Mouse (Mus musculus): ENCODE measurements around the gene Cisd1. TPM values are rescaled to one million over a fixed set of nuclear protein-coding genes. Genes with fewer than 3 reads are reported as not detected.

The Cisd1 gene
- polyA plus RNA-seq, 1 experiment from 2014 or later: 93.0 TPM

GRCm38 (mm10) chr10:71332859-71333258, 11.9 kb downstream of the Cisd1 start:
- no peak overlapping the region for H3K4me3 ChIP-seq

GRCm38 (mm10) chr10:71332376-71332775, 12.4 kb downstream of the Cisd1 start:
- 85% methylated on average over 4 of the region's 4 CpGs for WGBS
- Histone ChIP-seq H3K9me3 (no peaks in the 10 kb centered on the region), H3K36me3 (peaks cover 21% of the 10 kb centered on the region; the same call in 1 of the 2 replicates)

More at GRCm38 (mm10) chr10:71332859-71333258, 11.9 kb downstream of the Cisd1 start:
- Histone ChIP-seq H3K9ac (no peak overlapping the region), H3K4me2 (no peak overlapping the region), H3K4me1 (no peaks in the 10 kb centered on the region), H3K27me3 (no peaks in the 10 kb centered on the region), H3K36me3 (peaks cover 21% of the 10 kb centered on the region; the same call in 1 of the 2 replicates), H3K27ac (no peak overlapping the region), H3K9me3 (no peaks in the 10 kb centered on the region)
- ATAC-seq (ENCODE audit: borderline replicate concordance, extremely low read depth, low FRiP score, low TSS enrichment): no peak
- WGBS: 94% methylated on average over 9 of the region's 9 CpGs

GRCm38 (mm10) chr10:71331908-71332307, 12.8 kb downstream of the Cisd1 start:
- no peak overlapping the region for H3K4me2 ChIP-seq
- peaks cover 21% of the 10 kb centered on the region; the same call in 1 of the 2 replicates for H3K36me3 ChIP-seq
- no peaks in the 10 kb centered on the region for H3K27me3 ChIP-seq

More at GRCm38 (mm10) chr10:71332376-71332775, 12.4 kb downstream of the Cisd1 start:
- Histone ChIP-seq H3K27me3 (no peaks in the 10 kb centered on the region), H3K27ac (no peak overlapping the region), H3K4me2 (no peak overlapping the region), H3K9ac (no peak overlapping the region), H3K4me1 (no peaks in the 10 kb centered on the region), H3K4me3 (no peak overlapping the region)
- no peak for ATAC-seq (ENCODE audit: borderline replicate concordance, extremely low read depth, low FRiP score, low TSS enrichment)

GRCm38 (mm10) chr10:71330070-71330469, 14.7 kb downstream of the Cisd1 start:
- Histone ChIP-seq H3K4me3 (no peak overlapping the region), H3K36me3 (peaks cover 16% of the 10 kb centered on the region; the same call in 1 of the 2 replicates), H3K4me2 (no peak overlapping the region), H3K9me3 (no peaks in the 10 kb centered on the region), H3K27me3 (no peaks in the 10 kb centered on the region), H3K9ac (no peak overlapping the region), H3K4me1 (no peaks in the 10 kb centered on the region), H3K27ac (no peak overlapping the region)
- ATAC-seq (ENCODE audit: borderline replicate concordance, extremely low read depth, low FRiP score, low TSS enrichment): no peak
- 92% methylated on average over 12 of the region's 12 CpGs for WGBS

More at GRCm38 (mm10) chr10:71331908-71332307, 12.8 kb downstream of the Cisd1 start:
- Histone ChIP-seq H3K27ac (no peak overlapping the region), H3K4me1 (no peaks in the 10 kb centered on the region), H3K9ac (no peak overlapping the region), H3K9me3 (no peaks in the 10 kb centered on the region), H3K4me3 (no peak overlapping the region)
- no peak for ATAC-seq (ENCODE audit: borderline replicate concordance, extremely low read depth, low FRiP score, low TSS enrichment)
- WGBS: 92% methylated on average over 7 of the region's 7 CpGs

- Histone ChIP-seq H3K9ac (no peak overlapping the region), H3K36me3 (peaks cover 16% of the 10 kb centered on the region; the same call in 1 of the 2 replicates), H3K4me3 (no peak overlapping the region), H3K4me1 (no peaks in the 10 kb centered on the region), H3K27ac (no peak overlapping the region), H3K27me3 (no peaks in the 10 kb centered on the region), H3K9me3 (no peaks in the 10 kb centered on the region), H3K4me2 (no peak overlapping the region)
- ATAC-seq (ENCODE audit: borderline replicate concordance, extremely low read depth, low FRiP score, low TSS enrichment): no peak
- 89% methylated on average over 6 of the region's 6 CpGs for WGBS
These were observed 15.5 kb downstream of the Cisd1 start for GRCm38 (mm10) chr10:71329295-71329694.

- ATAC-seq (ENCODE audit: borderline replicate concordance, extremely low read depth, low FRiP score, low TSS enrichment): no peak
- Histone ChIP-seq H3K9ac (no peak overlapping the region), H3K4me3 (no peak overlapping the region), H3K27me3 (no peaks in the 10 kb centered on the region), H3K27ac (no peak overlapping the region), H3K36me3 (peaks cover 15% of the 10 kb centered on the region; the same call in 1 of the 2 replicates), H3K9me3 (no peaks in the 10 kb centered on the region), H3K4me1 (no peaks in the 10 kb centered on the region), H3K4me2 (no peak overlapping the region)
- WGBS: 76% methylated on average over 5 of the region's 5 CpGs
These were observed 15.9 kb downstream of the Cisd1 start for GRCm38 (mm10) chr10:71328870-71329269.

- H3K27ac ChIP-seq: no peak overlapping the region
- no peak overlapping the region for H3K4me3 ChIP-seq
- H3K27me3 ChIP-seq: no peaks in the 10 kb centered on the region
- peaks cover 11% of the 10 kb centered on the region; the same call in 1 of the 2 replicates for H3K36me3 ChIP-seq
- 80% methylated on average over 6 of the region's 6 CpGs for WGBS
- no peaks in the 10 kb centered on the region for H3K4me1 ChIP-seq
- no peak overlapping the region for H3K9ac ChIP-seq
- H3K4me2 ChIP-seq: no peak overlapping the region
- no peaks in the 10 kb centered on the region for H3K9me3 ChIP-seq
- ATAC-seq (ENCODE audit: borderline replicate concordance, extremely low read depth, low FRiP score, low TSS enrichment): no peak
These were observed 16.4 kb downstream of the Cisd1 start for GRCm38 (mm10) chr10:71328382-71328781.

- peaks cover 11% of the 10 kb centered on the region; the same call in 1 of the 2 replicates for H3K36me3 ChIP-seq
- H3K27ac ChIP-seq: no peak overlapping the region
- H3K4me3 ChIP-seq: no peak overlapping the region
- no peaks in the 10 kb centered on the region for H3K27me3 ChIP-seq
- ATAC-seq (ENCODE audit: borderline replicate concordance, extremely low read depth, low FRiP score, low TSS enrichment): no peak
- H3K4me1 ChIP-seq: no peaks in the 10 kb centered on the region
- H3K9me3 ChIP-seq: no peaks in the 10 kb centered on the region
- H3K4me2 ChIP-seq: no peak overlapping the region
- H3K9ac ChIP-seq: no peak overlapping the region
- WGBS: 70% methylated on average over 10 of the region's 10 CpGs
These were observed 17.4 kb downstream of the Cisd1 start for GRCm38 (mm10) chr10:71327386-71327785.

GRCm38 (mm10) chr10:71326789-71327188, 18.0 kb downstream of the Cisd1 start:
- Histone ChIP-seq H3K4me1 (no peaks in the 10 kb centered on the region), H3K4me3 (no peak overlapping the region), H3K9me3 (no peaks in the 10 kb centered on the region), H3K36me3 (peaks cover 11% of the 10 kb centered on the region; the same call in 1 of the 2 replicates), H3K27ac (no peak overlapping the region), H3K27me3 (no peaks in the 10 kb centered on the region), H3K4me2 (no peak overlapping the region), H3K9ac (no peak overlapping the region)
- whole genome bisulfite sequencing: 12% methylated on average over 7 of the region's 7 CpGs
- no peak for ATAC-seq (ENCODE audit: borderline replicate concordance, extremely low read depth, low FRiP score, low TSS enrichment)

GRCm38 (mm10) chr10:71326123-71326522, 18.6 kb downstream of the Cisd1 start:
- H3K9ac ChIP-seq: no peak overlapping the region
- H3K4me3 ChIP-seq: no peak overlapping the region
- H3K36me3 ChIP-seq: peaks cover 11% of the 10 kb centered on the region; the same call in 1 of the 2 replicates
- H3K9me3 ChIP-seq: no peaks in the 10 kb centered on the region
- no peak overlapping the region for H3K27ac ChIP-seq
- no peaks in the 10 kb centered on the region for H3K4me1 ChIP-seq
- ATAC-seq (ENCODE audit: borderline replicate concordance, extremely low read depth, low FRiP score, low TSS enrichment): no peak
- WGBS: 66% methylated on average over 7 of the region's 7 CpGs
- H3K27me3 ChIP-seq: no peaks in the 10 kb centered on the region
- H3K4me2 ChIP-seq: no peak overlapping the region

- Histone ChIP-seq H3K9ac (no peak overlapping the region), H3K4me3 (no peak overlapping the region), H3K4me1 (no peaks in the 10 kb centered on the region), H3K27me3 (no peaks in the 10 kb centered on the region), H3K27ac (no peak overlapping the region), H3K36me3 (no peaks in the 10 kb centered on the region), H3K9me3 (no peaks in the 10 kb centered on the region), H3K4me2 (no peak overlapping the region)
- WGBS: 76% methylated on average over 8 of the region's 8 CpGs
- no peak for ATAC-seq (ENCODE audit: borderline replicate concordance, extremely low read depth, low FRiP score, low TSS enrichment)
These were observed 21.1 kb downstream of the Cisd1 start for GRCm38 (mm10) chr10:71323669-71324068.

- H3K27ac ChIP-seq: no peak overlapping the region
- 59% methylated on average over 7 of the region's 7 CpGs for WGBS
- no peak for ATAC-seq (ENCODE audit: borderline replicate concordance, extremely low read depth, low FRiP score, low TSS enrichment)
These were observed 28.3 kb downstream of the Cisd1 start for GRCm38 (mm10) chr10:71316497-71316896.

GRCm38 (mm10) chr10:71316056-71316455, 28.7 kb downstream of the Cisd1 start:
- Histone ChIP-seq H3K9me3 (no peaks in the 10 kb centered on the region), H3K4me3 (no peak overlapping the region), H3K27ac (no peak overlapping the region), H3K9ac (no peak overlapping the region), H3K27me3 (no peaks in the 10 kb centered on the region), H3K4me1 (no peaks in the 10 kb centered on the region), H3K4me2 (no peak overlapping the region), H3K36me3 (no peaks in the 10 kb centered on the region)
- 68% methylated on average over 11 of the region's 11 CpGs for WGBS
- ATAC-seq (ENCODE audit: borderline replicate concordance, extremely low read depth, low FRiP score, low TSS enrichment): no peak

More at GRCm38 (mm10) chr10:71316497-71316896, 28.3 kb downstream of the Cisd1 start:
- Histone ChIP-seq H3K27me3 (no peaks in the 10 kb centered on the region), H3K36me3 (no peaks in the 10 kb centered on the region), H3K4me3 (no peak overlapping the region), H3K4me2 (no peak overlapping the region), H3K9me3 (no peaks in the 10 kb centered on the region), H3K4me1 (no peaks in the 10 kb centered on the region), H3K9ac (no peak overlapping the region)
